Mouse (Mus musculus) CH12F3 (cell line): ENCODE results near the gene Evc.

ENCODE experiments used
- in situ Hi-C: fragments of 300-500 bp; cut with MboI; formaldehyde crosslinking; loops from 2 replicates; pipeline ENCODE4 v1.14.3; 2020; ENCODE audit warnings: low sequenced_read_pairs

Gene Evc

GRCm38 (mm10) chr5:37312980-37313722 is 23.5 kb downstream of the Evc start:
- in situ Hi-C loops, result no loop called here

- in situ Hi-C loops, result no loop called here
Observed at GRCm38 (mm10) chr5:37310026-37310425, 26.7 kb downstream of the Evc start.

GRCm38 (mm10) chr5:37298370-37298769 is 38.3 kb downstream of the Evc start:
- in situ Hi-C loops, result loop anchor here (25.0 kb wide), 1 partner anchor 789 kb away; no protein-coding TSS in a partner anchor

- in situ Hi-C loops, result loop anchor here (25.0 kb wide), 1 partner anchor 791 kb away; no protein-coding TSS in a partner anchor
Observed at GRCm38 (mm10) chr5:37296717-37297116, 40.0 kb downstream of the Evc start.

GRCm38 (mm10) chr5:37290983-37291382 is 45.7 kb downstream of the Evc start:
- in situ Hi-C loops, result loop anchor here (25.0 kb wide), 1 partner anchor 796 kb away; no protein-coding TSS in a partner anchor

- in situ Hi-C loops, result loop anchor here (25.0 kb wide), 1 partner anchor 798 kb away; no protein-coding TSS in a partner anchor
Observed at GRCm38 (mm10) chr5:37289236-37289635, 47.5 kb downstream of the Evc start.

GRCm38 (mm10) chr5:37288374-37288773 is 48.3 kb downstream of the Evc start:
- in situ Hi-C loops, result loop anchor here (25.0 kb wide), 1 partner anchor 799 kb away; no protein-coding TSS in a partner anchor

GRCm38 (mm10) chr5:37281021-37281420 is 55.7 kb downstream of the Evc start:
- in situ Hi-C loops, result loop anchor here (25.0 kb wide), 1 partner anchor 806 kb away; no protein-coding TSS in a partner anchor

- in situ Hi-C loops, result no loop called here
Observed at GRCm38 (mm10) chr5:37263816-37264215, 72.9 kb downstream of the Evc start.

GRCm38 (mm10) chr5:37261734-37262133 is 75.0 kb downstream of the Evc start:
- in situ Hi-C loops, result no loop called here

GRCm38 (mm10) chr5:37257243-37257642 is 79.5 kb downstream of the Evc start:
- in situ Hi-C loops, result no loop called here

GRCm38 (mm10) chr5:37256823-37257222 is 79.9 kb downstream of the Evc start:
- in situ Hi-C loops, result no loop called here

GRCm38 (mm10) chr5:37254523-37254922 is 82.2 kb downstream of the Evc start:
- in situ Hi-C loops, result no loop called here

GRCm38 (mm10) chr5:37252101-37252804 is 84.4 kb downstream of the Evc start:
- in situ Hi-C loops, result no loop called here

GRCm38 (mm10) chr5:37251596-37251995 is 85.1 kb downstream of the Evc start:
- in situ Hi-C loops, result no loop called here

GRCm38 (mm10) chr5:37248870-37249269 is 87.8 kb downstream of the Evc start:
- in situ Hi-C loops, result no loop called here

- in situ Hi-C loops, result no loop called here
Observed at GRCm38 (mm10) chr5:37247456-37247855, 89.2 kb downstream of the Evc start.

GRCm38 (mm10) chr5:37246138-37246910 is 90.4 kb downstream of the Evc start:
- in situ Hi-C loops, result no loop called here

- in situ Hi-C loops, result no loop called here
Observed at GRCm38 (mm10) chr5:37245651-37246050, 91.0 kb downstream of the Evc start.

GRCm38 (mm10) chr5:37244666-37245242 is 91.9 kb downstream of the Evc start:
- in situ Hi-C loops, result no loop called here

GRCm38 (mm10) chr5:37244161-37244560 is 92.5 kb downstream of the Evc start:
- in situ Hi-C loops, result no loop called here
